Mouse (Mus musculus) neutrophil, adult 5-6 weeks (primary cell): ENCODE measurements around the gene Hells. TPM values are rescaled to one million over a fixed set of nuclear protein-coding genes. Genes with fewer than 3 reads are reported as not detected.

Experiments used
- ATAC-seq: fragments of 151-379, 151-347 bp; 2 replicates; pipeline ENCODE4 v1.8.0; 2017; ENCODE audit warnings: mild to moderate bottlenecking, moderate TSS enrichment; ENCODE audit not compliant: insufficient number of reproducible peaks, poor library complexity, low FRiP score, severe bottlenecking; ENCODE audit errors: extremely low read depth
- total RNA-seq: library from RNA; stranded (forward); fragments of 200-1000 nt; gene quantifications from 2 replicates; pipeline ENCODE4 v1.2.3, GENCODE M21; 2017

Hells gene
- total RNA-seq, 1 experiment from 2014 or later = 12.2 TPM

GRCm38 (mm10) chr19:39005132-39005531 is 74.4 kb downstream of the Hells start:
- no peak for ATAC-seq

GRCm38 (mm10) chr19:39006715-39007114 is 76.0 kb downstream of the Hells start, which contains the start of gene Cyp2c55:
Gene Cyp2c55 (plus strand): TSS chr19:39007019.
- ATAC-seq = no peak

Other genes with a start within 250 kb of the Hells start
- gene Noc3l, start 111.7 kb upstream of the Hells start, total RNA-seq = 16.9 and 18.2 TPM in 2 replicates
- 3.8 and 4.1 TPM in 2 replicates for gene Tbc1d12, start 94.3 kb upstream of the Hells start, total RNA-seq
- gene Cyp2c55, start 76.1 kb downstream of the Hells start, total RNA-seq = not detected in 2 replicates
- not detected in 2 replicates for gene Cyp2c65, start 130.1 kb downstream of the Hells start, total RNA-seq
- gene Cyp2c66, start 183.0 kb downstream of the Hells start, total RNA-seq = not detected in 2 replicates